Mouse (Mus musculus) kidney, postnatal 36 days (tissue): ENCODE measurements at regions not wholly inside any gene's neighbourhood (a gene's known extent, or its start where the extent isn't known, plus 50 kb on each side); places are given as distances from the start of the nearest gene placed in this dataset.
A peak's percentile ranks its signal among the peaks of the same experiment; 100 is the strongest.

Experiments used
- DNase-seq, 2 experiments: peaks; one replicate each; pipeline ENCODE4 v3.0.0; 2021 to 2022; ENCODE audit warnings: mixed read lengths in 2 of 2

GRCm38 (mm10) chr2:134126988-134127387 is 427.2 kb downstream of the Hao1 start:
- DNase-seq: no peak

DNA sequence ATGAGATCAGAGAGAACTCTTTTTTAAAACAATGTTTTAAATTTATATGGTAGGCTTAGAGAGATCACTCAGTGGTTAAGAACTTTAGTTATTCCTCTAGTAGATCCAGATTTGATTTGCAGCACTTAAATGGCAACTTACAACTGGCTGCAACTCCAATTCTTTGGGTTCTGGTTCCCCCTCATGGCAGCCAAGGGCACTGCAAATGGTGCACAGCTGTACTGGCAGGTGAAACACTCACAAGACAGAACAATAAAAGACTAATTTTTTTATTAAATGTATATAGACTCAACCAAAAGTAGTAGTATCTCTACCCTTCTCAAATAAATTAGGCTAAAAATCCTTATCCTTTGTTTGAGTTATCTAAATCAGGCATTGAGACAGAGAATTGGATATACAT is 446.9 kb downstream of the Hao1 start:
- no peak for DNase-seq

GRCm38 (mm10) chr2:134088374-134088773 is 465.8 kb downstream of the Hao1 start:
- DNase-seq: peak in 1 of 2 experiments; percentile 1

- DNase-seq: no peak
These were observed 474.0 kb downstream of the Hao1 start for GRCm38 (mm10) chr2:134080148-134080547.

GRCm38 (mm10) chr2:134077953-134078352 is 476.2 kb downstream of the Hao1 start:
- no peak for DNase-seq

DNA sequence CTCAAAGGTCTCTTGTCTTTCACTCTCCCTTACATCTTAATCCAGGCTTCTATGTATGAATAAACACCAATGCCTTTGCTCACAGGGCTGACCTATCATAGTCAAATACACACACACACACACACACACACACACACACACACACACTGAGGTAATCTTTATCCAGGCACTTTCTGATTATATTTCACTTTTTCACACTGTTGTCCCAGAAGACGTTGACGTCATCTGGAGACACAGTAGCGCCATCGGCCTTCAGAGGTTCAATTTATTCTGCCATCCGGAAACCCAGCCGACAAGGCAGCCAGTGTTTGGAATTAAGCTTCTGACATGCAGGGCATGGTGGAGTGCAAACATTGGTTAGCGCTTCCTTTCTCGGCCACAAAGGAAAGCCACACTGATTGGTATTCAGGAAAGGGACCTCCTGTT is 486.2 kb downstream of the Hao1 start:
- no peak for DNase-seq

GRCm38 (mm10) chr2:134067404-134067803 is 486.8 kb downstream of the Hao1 start:
- no peak for DNase-seq

DNA sequence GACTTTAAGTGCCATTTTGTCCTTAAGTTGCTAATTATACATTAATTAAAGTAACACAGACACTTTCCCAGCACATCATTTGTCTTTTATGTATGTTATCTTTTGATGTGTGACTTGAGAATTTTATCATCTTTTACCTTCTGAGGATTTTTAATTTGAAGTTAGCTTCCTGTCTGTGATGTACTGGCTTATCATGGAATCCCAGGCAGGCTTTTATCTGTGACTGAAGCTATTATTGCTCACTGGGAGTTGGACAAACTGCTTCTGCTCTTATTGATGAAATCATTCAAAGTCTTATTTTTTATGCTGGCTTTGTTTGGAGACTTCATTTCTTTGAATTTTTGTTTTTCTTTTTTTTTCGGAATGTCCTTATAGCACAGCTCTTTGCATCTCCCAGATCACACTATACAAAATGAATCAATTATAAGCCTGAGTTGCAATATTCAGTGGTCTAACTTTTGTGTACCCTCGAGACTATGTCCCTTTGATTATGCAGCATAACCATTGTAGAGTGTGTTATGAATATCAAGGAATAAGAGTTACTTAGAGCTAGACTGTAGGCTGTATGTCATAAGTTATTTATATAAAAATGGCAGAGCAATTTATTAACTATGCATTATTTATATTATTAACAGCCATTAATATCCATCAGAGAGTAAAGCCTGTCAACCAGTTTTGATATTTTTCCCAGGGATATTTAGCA is 494.1 kb downstream of the Hao1 start:
- DNase-seq: no peak

GRCm38 (mm10) chr2:134036359-134036874 is 484.5 kb downstream of the Bmp2 start:
- DNase-seq: no peak

GRCm38 (mm10) chr2:134029631-134030414 is 477.9 kb downstream of the Bmp2 start:
- peak; percentile 30 to 69 for DNase-seq

GRCm38 (mm10) chr2:134029153-134029552 is 477.2 kb downstream of the Bmp2 start:
- no peak for DNase-seq

GRCm38 (mm10) chr2:134017109-134017508 is 465.1 kb downstream of the Bmp2 start:
- peak in 1 of 2 experiments; percentile 50 for DNase-seq

DNA sequence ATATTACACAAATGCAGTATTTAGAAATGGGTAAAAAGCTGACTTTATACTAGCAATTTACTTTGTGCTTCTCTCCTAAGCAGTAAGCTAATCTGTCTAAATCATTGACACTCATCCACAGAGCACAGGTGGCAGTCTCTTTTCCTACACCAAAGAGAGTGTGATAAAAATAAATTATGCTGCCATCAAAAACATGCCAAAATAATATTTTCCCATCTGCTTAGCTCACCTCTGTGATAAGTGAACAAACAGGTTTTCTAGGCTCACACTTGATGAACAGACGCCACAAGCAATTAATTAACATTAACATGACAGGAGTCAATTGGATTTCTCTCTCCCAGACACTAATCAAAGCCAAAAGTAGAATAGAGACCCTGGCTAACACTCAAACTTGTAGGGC is 451.2 kb downstream of the Bmp2 start:
- no peak for DNase-seq

DNA sequence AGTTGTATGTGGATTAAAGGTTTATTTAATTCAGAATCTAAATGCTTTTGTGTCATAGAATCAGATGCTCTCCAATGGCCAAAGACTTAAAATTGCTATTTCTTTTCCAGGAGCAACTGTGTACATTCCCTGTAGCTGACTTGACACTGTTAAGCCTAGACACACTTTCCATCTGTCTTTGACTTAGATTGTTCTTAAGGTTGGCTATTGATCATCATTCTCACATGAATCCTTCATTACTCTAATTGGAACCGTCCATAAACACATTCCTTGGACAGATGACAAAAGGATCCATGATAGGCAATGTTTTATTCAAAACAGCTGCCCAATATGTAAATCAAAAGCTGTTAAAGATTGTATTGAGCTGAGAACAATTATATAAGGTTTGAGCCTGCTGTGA is 442.8 kb downstream of the Bmp2 start:
- DNase-seq: no peak

DNA sequence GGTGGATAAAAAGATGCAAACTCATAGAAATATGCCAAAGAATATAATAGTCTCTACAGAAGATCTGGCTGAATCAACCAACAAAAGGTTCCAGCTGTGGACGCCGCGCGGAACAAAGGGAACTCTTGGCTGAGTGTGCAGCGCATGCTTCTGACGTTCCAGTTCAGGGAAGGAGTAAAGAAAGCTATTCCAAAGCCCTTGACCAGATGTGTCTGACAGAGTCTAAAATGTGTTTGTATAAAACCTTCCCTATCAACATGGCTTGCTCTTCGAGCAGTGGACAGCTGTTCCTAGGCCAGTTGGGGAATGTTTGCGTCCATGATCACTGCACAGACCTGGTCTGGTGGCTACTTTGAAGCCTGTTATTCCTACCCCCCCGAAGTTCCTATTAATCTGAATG is 442.4 kb downstream of the Bmp2 start:
- no peak for DNase-seq

- DNase-seq: no peak
These were observed 435.7 kb downstream of the Bmp2 start for GRCm38 (mm10) chr2:133987671-133988070.
